Mouse (Mus musculus): ENCODE measurements at regions not wholly inside any gene's neighbourhood (a gene's known extent, or its start where the extent isn't known, plus 50 kb on each side); places are given as distances from the start of the nearest gene placed in this dataset.
A peak's percentile ranks its signal among the peaks of the same experiment; 100 is the strongest.
"Not testable (repeated sequence)": the region's sequence is repeated elsewhere in the genome, so short reads cannot be mapped to it uniquely, and the experiment has no call there.

DNA sequence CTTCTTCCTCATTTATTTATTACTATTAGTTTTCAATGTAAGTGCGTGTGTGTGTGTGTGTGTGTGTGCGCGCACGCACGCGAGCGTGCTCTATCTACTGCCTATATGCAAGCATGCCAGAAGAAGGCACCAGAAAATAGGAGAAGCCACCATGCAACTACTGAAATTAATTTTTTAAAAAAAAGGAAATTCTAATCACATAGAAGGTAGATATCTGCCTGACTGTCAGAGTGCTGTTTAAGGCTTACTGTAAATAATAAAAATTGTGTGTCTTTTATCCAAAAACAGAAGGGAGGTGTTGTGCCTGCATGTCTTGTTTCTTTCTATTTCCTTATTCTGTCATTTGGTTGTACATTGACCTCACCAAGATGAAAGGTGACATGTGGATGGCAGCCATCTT, 163.1 kb upstream of the Gdi2 start:
- no peaks in the 10 kb centered on the region for H3K36me3 ChIP-seq (replicated peaks in 1 of 2; ENCODE audit: control insufficient read depth in 1 of 2, insufficient read depth in 1 of 2, low read length in 1 of 2)
- no peak overlapping the region for H3K27ac ChIP-seq (ENCODE audit: insufficient read depth, low read depth)
- H3K27me3 ChIP-seq (replicated peaks) = no peaks in the 10 kb centered on the region
- dilution Hi-C loops (cut with MboI; ENCODE audit: extremely low pct_ligation_motif_present, extremely low pct_unique_long_range_greater_than_20kb, low sequenced_read_pairs) (no loop called here), in situ Hi-C loops (cut with MboI; ENCODE audit: low pct_ligation_motif_present, low pct_unique_long_range_greater_than_20kb, low sequenced_read_pairs) (no loop called here)
- DNase-seq (ENCODE audit: extremely low read depth) = peak; percentile 57
- TF ChIP-seq ZKSCAN1 (IDR thresholded peaks at IDR 0.05; ENCODE audit: borderline replicate concordance, low read depth, low read length) = no peak
- no peak for TF ChIP-seq POLR2A (IDR thresholded peaks at IDR 0.05; ENCODE audit: low read depth, low read length)
- no peak for TF ChIP-seq SIN3A (IDR thresholded peaks at IDR 0.05; ENCODE audit: low read length)
- TF ChIP-seq ZNF384 (IDR thresholded peaks at IDR 0.05; ENCODE audit: low read depth, low read length) = no peak
- no peak for TF ChIP-seq CHD1 (IDR thresholded peaks at IDR 0.05; ENCODE audit: low read depth, low read length)
- TF ChIP-seq POLR2AphosphoS2 (IDR thresholded peaks at IDR 0.05; ENCODE audit: low read depth, low read length) = no peak
- TF ChIP-seq ETS1 (conservative IDR thresholded peaks at IDR 0.05; ENCODE audit: low read depth, low read length) = no peak
- no peak for TF ChIP-seq MXI1 (IDR thresholded peaks at IDR 0.05; ENCODE audit: low read depth, low read length)
- no peak for TF ChIP-seq E2F4 (IDR thresholded peaks at IDR 0.05; ENCODE audit: insufficient replicate concordance, low read depth, low read length)
- no peak for TF ChIP-seq RCOR1 (conservative IDR thresholded peaks at IDR 0.05; ENCODE audit: low read depth, low read length)
- TF ChIP-seq UBTF (IDR thresholded peaks at IDR 0.05; ENCODE audit: low read depth, low read length) = no peak
- no peak for TF ChIP-seq USF1 (IDR thresholded peaks at IDR 0.05; ENCODE audit: low read depth, low read length)
- no peak for TF ChIP-seq MAZ (IDR thresholded peaks at IDR 0.05; ENCODE audit: low read depth, low read length)
- no peak for TF ChIP-seq TCF12 (IDR thresholded peaks at IDR 0.05; ENCODE audit: low read depth, low read length)
- H3K4me2 ChIP-seq (ENCODE audit: insufficient read depth, low read depth, poor library complexity, severe bottlenecking) = no peak overlapping the region
- H3K4me3 ChIP-seq (replicated peaks in 1 of 3; ENCODE audit: low read depth in 2 of 3, low read length in 2 of 3, poor library complexity in 1 of 3) = no peak overlapping the region
- H3K9me3 ChIP-seq (replicated peaks; ENCODE audit: low read length) = no peaks in the 10 kb centered on the region
- H3K9ac ChIP-seq (ENCODE audit: insufficient read depth, low read depth) = no peak overlapping the region
- H3K4me1 ChIP-seq (ENCODE audit: control insufficient read depth in 1 of 2, insufficient read depth in 2 of 2) = no peaks in the 10 kb centered on the region
- no peaks in the 10 kb centered on the region for H3K79me2 ChIP-seq (replicated peaks; ENCODE audit: control insufficient read depth, extremely low read depth, insufficient read depth, poor library complexity, severe bottlenecking)

DNA sequence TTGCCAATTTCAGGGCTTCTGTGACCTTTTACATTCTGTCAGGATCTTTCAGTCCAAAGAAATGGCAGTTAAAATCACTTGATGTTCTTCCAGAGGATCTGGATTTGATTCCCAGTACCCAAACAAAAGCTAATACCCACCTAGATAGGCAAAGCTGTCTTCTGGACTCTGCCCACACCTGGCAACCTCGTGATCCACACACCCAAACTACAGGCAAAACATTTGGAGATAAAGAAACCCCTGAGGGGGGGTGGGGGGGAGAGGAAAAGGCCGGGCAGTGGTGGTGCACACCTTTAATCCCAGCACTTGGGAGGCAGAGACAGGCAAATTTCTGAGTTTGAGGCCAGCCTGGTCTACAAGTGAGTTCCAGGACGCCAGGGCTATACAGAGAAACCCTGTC, 160.1 kb upstream of the Gdi2 start:
- peak; percentile 78 for DNase-seq (ENCODE audit: extremely low read depth)

DNA sequence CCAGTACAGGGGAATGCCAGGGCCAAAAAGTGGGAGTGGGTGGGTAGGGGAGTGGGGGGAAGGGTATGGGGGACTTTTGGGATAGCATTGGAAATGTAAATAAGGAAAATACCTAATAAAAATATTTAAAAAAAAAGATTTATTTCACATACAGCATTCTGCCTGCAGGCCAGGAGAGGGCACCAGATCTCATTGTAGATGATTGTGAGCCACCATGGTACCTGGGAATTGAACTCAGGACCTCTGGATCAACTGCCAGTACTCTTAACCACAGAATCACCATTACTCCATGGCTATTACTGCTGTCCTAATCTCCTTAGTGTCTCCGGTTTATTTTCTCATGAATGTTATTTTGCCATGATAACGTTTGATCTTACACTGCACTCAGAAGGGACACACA, 132.1 kb upstream of the Gdi2 start:
- dilution Hi-C loops (cut with MboI; ENCODE audit: extremely low pct_ligation_motif_present, extremely low pct_unique_long_range_greater_than_20kb, low sequenced_read_pairs); H3K27me3 ChIP-seq (replicated peaks); H3K9me3 ChIP-seq (replicated peaks; ENCODE audit: low read length); H3K4me1 ChIP-seq (ENCODE audit: control insufficient read depth in 1 of 2, insufficient read depth in 2 of 2); H3K4me2 ChIP-seq (ENCODE audit: insufficient read depth, low read depth, poor library complexity, severe bottlenecking); H3K27ac ChIP-seq (ENCODE audit: insufficient read depth, low read depth); H3K4me3 ChIP-seq (replicated peaks in 1 of 3; ENCODE audit: low read depth in 2 of 3, low read length in 2 of 3, poor library complexity in 1 of 3); H3K9ac ChIP-seq (ENCODE audit: insufficient read depth, low read depth); H3K79me2 ChIP-seq (replicated peaks; ENCODE audit: control insufficient read depth, extremely low read depth, insufficient read depth, poor library complexity, severe bottlenecking); H3K36me3 ChIP-seq (replicated peaks in 1 of 2; ENCODE audit: control insufficient read depth in 1 of 2, insufficient read depth in 1 of 2, low read length in 1 of 2): not testable (repeated sequence)
- peak; percentile 82 for DNase-seq (ENCODE audit: extremely low read depth)
- in situ Hi-C loops (cut with MboI; ENCODE audit: low pct_ligation_motif_present, low pct_unique_long_range_greater_than_20kb, low sequenced_read_pairs) = loop anchor here (25.0 kb wide), 2 partner anchors 132 to 507 kb away; partner anchors contain the start of genes Gdi2, Net1 and Tubal3
- TF ChIP-seq RAD21 (IDR thresholded peaks at IDR 0.05; ENCODE audit: low read depth, low read length) = peak; percentile 32
- TF ChIP-seq SMC3 (IDR thresholded peaks at IDR 0.05; ENCODE audit: low read depth, low read length) = peak; percentile 22
- TF ChIP-seq CTCF (conservative IDR thresholded peaks at IDR 0.05 in 1 of 2, IDR thresholded peaks at IDR 0.05 in 1 of 2; ENCODE audit: low read depth in 2 of 2, low read length in 2 of 2) = peak in 1 of 2 experiments; percentile 52; a peak in 2 of 4 replicates

More for the DNA sequence above, 160.1 kb upstream of the Gdi2 start:
- H3K9me3 ChIP-seq (replicated peaks; ENCODE audit: low read length); H3K9ac ChIP-seq (ENCODE audit: insufficient read depth, low read depth); H3K4me2 ChIP-seq (ENCODE audit: insufficient read depth, low read depth, poor library complexity, severe bottlenecking); H3K4me3 ChIP-seq (replicated peaks in 1 of 3; ENCODE audit: low read depth in 2 of 3, low read length in 2 of 3, poor library complexity in 1 of 3); in situ Hi-C loops (cut with MboI; ENCODE audit: low pct_ligation_motif_present, low pct_unique_long_range_greater_than_20kb, low sequenced_read_pairs); H3K79me2 ChIP-seq (replicated peaks; ENCODE audit: control insufficient read depth, extremely low read depth, insufficient read depth, poor library complexity, severe bottlenecking); H3K4me1 ChIP-seq (ENCODE audit: control insufficient read depth in 1 of 2, insufficient read depth in 2 of 2); H3K27me3 ChIP-seq (replicated peaks); H3K27ac ChIP-seq (ENCODE audit: insufficient read depth, low read depth); H3K36me3 ChIP-seq (replicated peaks in 1 of 2; ENCODE audit: control insufficient read depth in 1 of 2, insufficient read depth in 1 of 2, low read length in 1 of 2); dilution Hi-C loops (cut with MboI; ENCODE audit: extremely low pct_ligation_motif_present, extremely low pct_unique_long_range_greater_than_20kb, low sequenced_read_pairs): not testable (repeated sequence)

Data from CH12.LX (cell line).